Mouse (Mus musculus): ENCODE data around the gene Leap2.
"Not testable (repeated sequence)": the region's sequence is repeated elsewhere in the genome, so short reads cannot be mapped to it uniquely, and the experiment has no call there.

Leap2 gene

GRCm38 (mm10) chr11:53443861-53444260, 20.9 kb upstream of the Leap2 start:
- no peak for DNase-seq (ENCODE audit: extremely low spot score, low spot score)

GRCm38 (mm10) chr11:53441921-53442320, 19.0 kb upstream of the Leap2 start:
- DNase-seq (ENCODE audit: extremely low spot score, low spot score): no peak

GRCm38 (mm10) chr11:53436338-53436737, 13.4 kb upstream of the Leap2 start:
- no peak for DNase-seq (ENCODE audit: extremely low spot score, low spot score)

GRCm38 (mm10) chr11:53435504-53435903, 12.5 kb upstream of the Leap2 start:
- no peak for DNase-seq (ENCODE audit: extremely low spot score, low spot score)

GRCm38 (mm10) chr11:53433057-53433456, 10.1 kb upstream of the Leap2 start:
- DNase-seq (ENCODE audit: extremely low spot score, low spot score): no peak

- DNase-seq (ENCODE audit: extremely low spot score, low spot score): no peak
Measured at GRCm38 (mm10) chr11:53431347-53432056, 8.5 kb upstream of the Leap2 start.

- peak; percentile 91 for DNase-seq (ENCODE audit: extremely low spot score, low spot score)
Measured at GRCm38 (mm10) chr11:53430670-53431346, 7.8 kb upstream of the Leap2 start, which contains the start of the genes Uqcrq and Gdf9. Gene Uqcrq, minus strand, starts transcription at chr11:53430831. Gene Gdf9, plus strand, starts transcription at chr11:53431023.

- DNase-seq (ENCODE audit: extremely low spot score, low spot score): no peak
Measured at GRCm38 (mm10) chr11:53430300-53430669, 7.3 kb upstream of the Leap2 start.

GRCm38 (mm10) chr11:53429182-53429581, 6.2 kb upstream of the Leap2 start:
- DNase-seq (ENCODE audit: extremely low spot score, low spot score): no peak

GRCm38 (mm10) chr11:53428716-53429057, 5.7 kb upstream of the Leap2 start:
- DNase-seq (ENCODE audit: extremely low spot score, low spot score): no peak

GRCm38 (mm10) chr11:53427993-53428715, 5.2 kb upstream of the Leap2 start:
- DNase-seq (ENCODE audit: extremely low spot score, low spot score): no peak

- DNase-seq (ENCODE audit: extremely low spot score, low spot score): not testable (repeated sequence)
Measured at GRCm38 (mm10) chr11:53426914-53427313, 3.9 kb upstream of the Leap2 start.

GRCm38 (mm10) chr11:53425711-53426255, 2.8 kb upstream of the Leap2 start:
- no peak for DNase-seq (ENCODE audit: extremely low spot score, low spot score)

GRCm38 (mm10) chr11:53425251-53425650, 2.3 kb upstream of the Leap2 start:
- no peak for DNase-seq (ENCODE audit: extremely low spot score, low spot score)

GRCm38 (mm10) chr11:53424826-53425225, 1.9 kb upstream of the Leap2 start:
- no peak for DNase-seq (ENCODE audit: extremely low spot score, low spot score)

GRCm38 (mm10) chr11:53418048-53418447, 4.9 kb downstream of the Leap2 start:
- no peak for DNase-seq (ENCODE audit: extremely low spot score, low spot score)

- DNase-seq (ENCODE audit: extremely low spot score, low spot score): no peak
Measured at GRCm38 (mm10) chr11:53413871-53414270, 9.1 kb downstream of the Leap2 start.

- no peak for DNase-seq (ENCODE audit: extremely low spot score, low spot score)
Measured at GRCm38 (mm10) chr11:53411738-53412137, 11.2 kb downstream of the Leap2 start.

GRCm38 (mm10) chr11:53403638-53404037, 19.3 kb downstream of the Leap2 start:
- DNase-seq (ENCODE audit: extremely low spot score, low spot score): no peak

- DNase-seq (ENCODE audit: extremely low spot score, low spot score): no peak
Measured at GRCm38 (mm10) chr11:53393856-53394255, 29.1 kb downstream of the Leap2 start.

GRCm38 (mm10) chr11:53383758-53384428, 39.1 kb downstream of the Leap2 start:
- no peak for DNase-seq (ENCODE audit: extremely low spot score, low spot score)

All from neural tube, embryonic 10.5 days (tissue).